Mouse (Mus musculus) C2C12 (cell line): Measurements from ENCODE around the gene Acbd6.

Experiments used
- CTCF ChIP-seq: IDR thresholded peaks from one replicate; pipeline ENCODE4 v1.5.1; 2011; ENCODE audit not compliant: control insufficient read depth, insufficient read depth, insufficient read length
- MAX ChIP-seq: IDR thresholded peaks from one replicate; pipeline ENCODE4 v1.6.1; 2011; ENCODE audit warnings: mild to moderate bottlenecking, control low read depth

DNA sequence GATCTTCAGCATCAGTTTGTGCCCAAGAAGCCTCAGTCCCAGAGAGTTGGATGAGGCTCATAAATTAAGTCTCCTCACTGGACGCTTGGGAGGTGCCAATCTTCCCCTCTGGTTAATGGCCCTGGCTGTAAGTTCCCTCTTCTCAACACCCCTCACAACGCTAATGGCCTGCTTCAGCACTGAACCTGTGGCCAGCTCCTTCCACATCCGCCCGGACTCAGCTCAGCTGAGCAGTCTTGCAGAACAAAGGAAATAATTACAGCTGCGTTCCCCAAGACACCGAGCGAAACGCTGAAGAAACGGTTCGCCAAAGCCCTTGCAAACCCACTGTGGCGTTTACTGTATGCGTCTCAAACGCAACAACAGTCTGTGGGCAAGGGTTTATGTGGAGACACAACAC lies 164.3 kb downstream of the Acbd6 start:
- TF ChIP-seq CTCF, result no peak
- TF ChIP-seq MAX, result no peak
